Mouse (Mus musculus) stomach, postnatal 0 days (tissue): Measurements from ENCODE around the gene Mmel1.

Source experiments
- CTCF ChIP-seq: IDR thresholded peaks from 2 replicates; pipeline ENCODE4 v1.5.1; 2016; ENCODE audit warnings: antibody characterized with exemption, low read depth, mild to moderate bottlenecking, moderate library complexity
- EP300 ChIP-seq: optimal IDR thresholded peaks from 2 replicates; pipeline ENCODE3; 2016; ENCODE audit warnings: antibody characterized with exemption

DNA sequence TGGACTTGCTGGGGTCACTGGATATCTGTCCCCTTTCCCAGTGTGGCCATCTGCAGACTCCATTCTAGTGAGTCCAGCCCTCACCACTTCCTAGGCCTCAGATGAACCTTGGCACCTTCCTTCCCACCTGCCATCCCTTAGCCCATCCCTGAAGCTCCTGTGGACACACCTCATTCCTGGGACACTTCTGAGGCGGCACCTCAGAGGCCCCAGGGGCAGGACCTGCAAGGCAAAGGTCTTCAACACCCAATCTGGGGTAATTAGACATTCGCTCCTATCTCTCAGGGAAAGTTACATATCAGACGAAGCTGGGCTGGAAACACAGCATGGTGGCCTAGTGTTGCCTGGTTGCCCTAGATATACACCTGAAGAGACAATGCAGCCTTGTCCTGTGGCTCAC lies 45.3 kb downstream of the Mmel1 start:
- no peak for TF ChIP-seq CTCF
- TF ChIP-seq EP300 = no peak
